Mouse (Mus musculus) kidney, embryonic 15.5 days (tissue): ENCODE data around the gene Zfp113. TPM values are rescaled to one million over a fixed set of nuclear protein-coding genes. Genes with fewer than 3 reads are reported as not detected.
"Not testable (repeated sequence)": the region's sequence is repeated elsewhere in the genome, so short reads cannot be mapped to it uniquely, and the experiment has no call there.

Experiments used
- ATAC-seq: fragments of 200-750 bp; cut with Nextera tagmentation; replicated peaks from 2 replicates; pipeline ENCODE4 v1.8.0; 2017; ENCODE audit warnings: moderate TSS enrichment; ENCODE audit not compliant: low FRiP score
- H3K27ac ChIP-seq: fragments of 300-500 bp; sonication (generic); 2 replicates; pipeline ENCODE4 v1.5.1; 2015; ENCODE audit warnings: mild to moderate bottlenecking, inconsistent platforms
- H3K27me3 ChIP-seq: fragments of 300-500 bp; sonication (generic); 2 replicates; pipeline ENCODE4 v1.6.1; 2015; ENCODE audit warnings: inconsistent platforms
- H3K36me3 ChIP-seq: fragments of 300-500 bp; sonication (generic); 2 replicates; pipeline ENCODE4 v1.6.1; 2015; ENCODE audit warnings: inconsistent platforms
- H3K4me1 ChIP-seq: fragments of 300-500 bp; sonication (generic); 2 replicates; pipeline ENCODE4 v1.6.1; 2015; ENCODE audit warnings: inconsistent platforms
- H3K4me2 ChIP-seq: fragments of 300-500 bp; sonication (generic); 2 replicates; pipeline ENCODE4 v1.6.1; 2015; ENCODE audit warnings: moderate library complexity, mild to moderate bottlenecking, inconsistent platforms
- H3K4me3 ChIP-seq: fragments of 300-500 bp; sonication (generic); replicated peaks from 2 replicates; pipeline ENCODE4 v1.5.1; 2015; ENCODE audit warnings: mild to moderate bottlenecking, inconsistent platforms
- H3K9ac ChIP-seq: fragments of 300-500 bp; sonication (generic); 2 replicates; pipeline ENCODE4 v1.6.1; 2015; ENCODE audit warnings: mild to moderate bottlenecking, inconsistent platforms
- H3K9me3 ChIP-seq: fragments of 300-500 bp; sonication (generic); replicated peaks from 2 replicates; pipeline ENCODE4 v1.6.1; 2016; ENCODE audit warnings: inconsistent platforms
- WGBS: fragments of 180-500 bp; shearing (Covaris S2); methylation state at CpG from one replicate; pipeline ENCODE4 v1.1.7; 2015; ENCODE audit warnings: mixed read lengths; 5-methylcytosine and 5-hydroxymethylcytosine counted together
- polyA plus RNA-seq: library from polyadenylated mRNA; unstranded; fragments of >200 nt; fragmentation: Nextera tagmentation; extraction: Ambion mirVana; gene quantifications from 2 replicates; pipeline ENCODE4 v1.2.1, GENCODE M21; 2015

Gene Zfp113
- polyA plus RNA-seq, 1 experiment from 2014 or later = 23.2 TPM

GRCm38 (mm10) chr5:138118041-138118440, 37.5 kb downstream of the Zfp113 start:
- WGBS = 51% methylated on average over 3 of the region's 3 CpGs

GRCm38 (mm10) chr5:138117199-138118015, 38.1 kb downstream of the Zfp113 start:
- H3K27ac ChIP-seq = peak overlapping the region; percentile 98
- H3K4me1 ChIP-seq = peaks cover 15% of the 10 kb centered on the region
- ATAC-seq = peak; percentile 47; the same call in 1 of the 2 replicates
- H3K36me3 ChIP-seq = peaks cover 27% of the 10 kb centered on the region
- H3K27me3 ChIP-seq = no peaks in the 10 kb centered on the region
- peak overlapping the region; percentile 77 for H3K9ac ChIP-seq
- no peaks in the 10 kb centered on the region for H3K9me3 ChIP-seq
- H3K4me2 ChIP-seq = peak overlapping the region; percentile 64
- WGBS = 5% methylated on average over 16 of the region's 16 CpGs
- H3K4me3 ChIP-seq = peak overlapping the region; percentile 81

More at GRCm38 (mm10) chr5:138118041-138118440, 37.5 kb downstream of the Zfp113 start:
- Histone ChIP-seq H3K4me2 (peak overlapping the region; percentile 64), H3K4me3 (peak overlapping the region; percentile 81), H3K9ac (peak overlapping the region; percentile 77; the same call in 1 of the 2 replicates), H3K9me3 (no peaks in the 10 kb centered on the region), H3K4me1 (peaks cover 15% of the 10 kb centered on the region), H3K27me3 (no peaks in the 10 kb centered on the region), H3K27ac (peak overlapping the region; percentile 98; the same call in 1 of the 2 replicates), H3K36me3 (peaks cover 30% of the 10 kb centered on the region)
- ATAC-seq = no peak

- peak; percentile 97 for ATAC-seq
- Histone ChIP-seq H3K9ac (peak within 1 kb of the TSS; percentile 77), H3K36me3 (peaks cover 23% of the 10 kb centered on the region), H3K27me3 (no peaks in the 10 kb centered on the region), H3K4me3 (peak within 1 kb of the TSS; percentile 81), H3K27ac (peak within 1 kb of the TSS; percentile 98), H3K9me3 (no peaks in the 10 kb centered on the region), H3K4me2 (peak within 1 kb of the TSS; percentile 64), H3K4me1 (peaks cover 15% of the 10 kb centered on the region)
- 6% methylated on average over 38 of the region's 38 CpGs for WGBS
Measured at GRCm38 (mm10) chr5:138116255-138117198, 39.0 kb downstream of the Zfp113 start, which contains the start of gene Zscan21. TSS of gene Zscan21 (plus strand) at chr5:138116903.

GRCm38 (mm10) chr5:138109847-138110396, 45.6 kb downstream of the Zfp113 start:
- not testable (repeated sequence) for H3K9ac ChIP-seq, H3K27ac ChIP-seq, H3K4me2 ChIP-seq, ATAC-seq, H3K4me3 ChIP-seq, H3K9me3 ChIP-seq, H3K27me3 ChIP-seq, H3K4me1 ChIP-seq, H3K36me3 ChIP-seq
- WGBS = 64% methylated on average over 4 of the region's 4 CpGs

- WGBS = 59% methylated on average over 3 of the region's 3 CpGs
- H3K27ac ChIP-seq = no peak overlapping the region
- peaks cover 28% of the 10 kb centered on the region for H3K36me3 ChIP-seq
- no peak overlapping the region for H3K9ac ChIP-seq
- no peaks in the 10 kb centered on the region for H3K9me3 ChIP-seq
- H3K4me1 ChIP-seq = 0 out of 2 replicates have a peak, but pooled peaks cover 6% of the 10 kb centered on the region
- no peak overlapping the region for H3K4me2 ChIP-seq
- no peaks in the 10 kb centered on the region for H3K27me3 ChIP-seq
- ATAC-seq = no peak
- no peak overlapping the region for H3K4me3 ChIP-seq
Measured at GRCm38 (mm10) chr5:138107130-138107529, 48.4 kb downstream of the Zfp113 start.

GRCm38 (mm10) chr5:138104976-138105375, 50.6 kb downstream of the Zfp113 start:
- no peak for ATAC-seq
- H3K4me1 ChIP-seq = 0 out of 2 replicates have a peak, but pooled peaks cover 6% of the 10 kb centered on the region
- 68% methylated on average over 2 of the region's 2 CpGs for WGBS
- H3K9me3 ChIP-seq = no peaks in the 10 kb centered on the region
- peak overlapping the region; percentile 19; the same call in 1 of the 2 replicates for H3K27ac ChIP-seq
- H3K4me2 ChIP-seq = no peak overlapping the region
- H3K9ac ChIP-seq = no peak overlapping the region
- H3K27me3 ChIP-seq = no peaks in the 10 kb centered on the region
- no peak overlapping the region for H3K4me3 ChIP-seq
- peaks cover 50% of the 10 kb centered on the region for H3K36me3 ChIP-seq

- H3K27ac ChIP-seq = no peak overlapping the region
- no peak overlapping the region for H3K9ac ChIP-seq
- H3K4me3 ChIP-seq = no peak overlapping the region
- H3K9me3 ChIP-seq = no peaks in the 10 kb centered on the region
- no peak for ATAC-seq
- peaks cover 5% of the 10 kb centered on the region; the same call in 1 of the 2 replicates for H3K4me1 ChIP-seq
- H3K36me3 ChIP-seq = peaks cover 71% of the 10 kb centered on the region
- H3K27me3 ChIP-seq = no peaks in the 10 kb centered on the region
- H3K4me2 ChIP-seq = no peak overlapping the region
- WGBS = 93% methylated on average over 6 of the region's 6 CpGs
Measured at GRCm38 (mm10) chr5:138094474-138094873, 61.1 kb downstream of the Zfp113 start.

- WGBS = 95% methylated on average over 4 of the region's 4 CpGs
- Histone ChIP-seq H3K9ac (no peak overlapping the region), H3K4me3 (no peak overlapping the region), H3K27me3 (no peaks in the 10 kb centered on the region), H3K4me2 (no peak overlapping the region), H3K9me3 (no peaks in the 10 kb centered on the region), H3K36me3 (peaks cover 62% of the 10 kb centered on the region), H3K4me1 (peaks cover 18% of the 10 kb centered on the region), H3K27ac (no peak overlapping the region)
- ATAC-seq = no peak
Measured at GRCm38 (mm10) chr5:138092771-138093170, 62.8 kb downstream of the Zfp113 start.

- Histone ChIP-seq H3K36me3 (peaks cover 49% of the 10 kb centered on the region), H3K27ac (no peak overlapping the region), H3K4me2 (no peak overlapping the region), H3K4me1 (peaks cover 35% of the 10 kb centered on the region), H3K27me3 (no peaks in the 10 kb centered on the region), H3K4me3 (no peak overlapping the region), H3K9me3 (no peaks in the 10 kb centered on the region), H3K9ac (no peak overlapping the region)
- ATAC-seq = no peak
- 94% methylated on average over 5 of the region's 5 CpGs for WGBS
Measured at GRCm38 (mm10) chr5:138090737-138091136, 64.8 kb downstream of the Zfp113 start.

GRCm38 (mm10) chr5:138090271-138090670, 65.3 kb downstream of the Zfp113 start:
- Histone ChIP-seq H3K36me3 (peaks cover 44% of the 10 kb centered on the region), H3K9ac (no peak overlapping the region), H3K4me3 (no peak overlapping the region), H3K9me3 (no peaks in the 10 kb centered on the region), H3K27me3 (no peaks in the 10 kb centered on the region), H3K4me1 (peaks cover 35% of the 10 kb centered on the region), H3K4me2 (no peak overlapping the region), H3K27ac (0 out of 2 replicates have a peak overlapping the region, but pooled peaks have one; percentile 23)
- no peak for ATAC-seq
- 87% methylated on average over 3 of the region's 3 CpGs for WGBS
